Mouse (Mus musculus): ENCODE data around the gene Soga1. TPM values are rescaled to one million over a fixed set of nuclear protein-coding genes. Genes with fewer than 3 reads are reported as not detected.

The Soga1 gene
- total and polyA plus RNA-seq, 3 experiments = 2.6 to 16.4 (median 6.0) TPM

DNA sequence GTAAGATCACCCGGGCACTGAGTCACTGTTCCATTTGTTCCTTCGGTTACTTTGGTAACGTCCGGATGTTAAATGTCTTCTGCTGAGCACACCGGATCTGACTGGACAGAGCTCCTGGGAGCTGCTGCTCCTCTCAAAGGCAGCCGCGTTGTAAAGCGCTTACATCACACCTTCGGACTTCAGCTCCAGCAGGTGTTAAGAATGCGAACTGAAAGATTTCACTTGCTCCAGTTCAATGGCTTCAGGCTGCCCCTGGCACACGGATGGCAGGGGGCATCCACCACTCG, 21.2 kb upstream of the Soga1 start:
- H3K36me3 ChIP-seq (replicated peaks) = peaks cover 91% of the 10 kb centered on the region
- no peaks in the 10 kb centered on the region for H3K27me3 ChIP-seq (ENCODE audit: insufficient read depth, low read length)
- peaks cover 2% of the 10 kb centered on the region; the same call in 1 of the 2 replicates for H3K4me1 ChIP-seq (ENCODE audit: insufficient read depth, low read depth, low read length)
- no peak overlapping the region for H3K4me3 ChIP-seq (ENCODE audit: low read depth, low read length)
- DNase-seq (ENCODE audit: low spot score) (no peak), ATAC-seq (ENCODE audit: extremely low read depth, insufficient number of reproducible peaks, low FRiP score, poor library complexity, severe bottlenecking) (no peak)
- TF ChIP-seq GATA2 (IDR thresholded peaks at IDR 0.05; ENCODE audit: borderline replicate concordance, low read depth, low read length) (no peak), POLR2AphosphoS5 (IDR thresholded peaks at IDR 0.05; ENCODE audit: insufficient replicate concordance, low read depth, low read length) (no peak), CTCF (IDR thresholded peaks at IDR 0.05; ENCODE audit: low read depth, low read length) (no peak), GATA1 (IDR thresholded peaks at IDR 0.05; ENCODE audit: borderline replicate concordance, low read length) (no peak), TAL1 (conservative IDR thresholded peaks at IDR 0.05; ENCODE audit: low read depth, low read length) (no peak)
- H3K9me3 ChIP-seq (replicated peaks) = no peaks in the 10 kb centered on the region

DNA sequence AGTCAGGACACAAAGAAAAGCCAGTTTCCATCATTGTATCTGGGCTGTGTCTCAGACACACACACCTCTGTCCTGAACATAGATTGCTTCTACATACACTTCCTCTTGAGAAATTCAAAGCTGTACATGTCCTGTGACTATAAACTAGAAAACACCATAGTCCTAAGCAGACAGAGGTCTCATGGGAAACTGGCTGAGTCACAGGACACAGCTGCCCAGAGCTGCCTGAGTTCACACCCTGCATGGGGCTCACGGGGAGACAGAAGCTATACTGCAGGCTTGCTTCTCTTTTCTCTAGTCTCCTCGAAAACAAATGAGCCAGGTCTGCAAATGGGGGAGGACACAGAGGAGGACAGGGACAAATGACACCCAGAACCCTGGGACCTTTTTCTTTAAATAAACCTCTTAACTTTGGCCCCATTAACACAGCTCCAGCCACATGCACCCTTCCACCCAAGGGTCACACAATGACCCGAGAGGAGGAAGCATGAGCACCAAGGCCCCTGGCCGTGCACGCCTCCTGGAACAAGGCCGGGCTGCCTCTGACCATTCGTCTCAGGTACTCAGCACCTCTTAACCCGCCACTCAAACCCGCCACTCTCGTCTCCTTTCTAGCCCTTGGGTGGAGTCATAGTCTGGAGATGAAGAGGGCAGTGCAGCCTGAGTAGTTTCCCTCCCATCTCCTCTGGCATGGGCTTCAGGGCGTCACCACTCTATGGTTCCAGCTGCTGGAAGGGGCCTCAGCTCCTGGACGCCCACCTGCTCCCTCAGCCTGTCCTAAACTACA, 20.7 kb upstream of the Soga1 start:
- H3K36me3 ChIP-seq (replicated peaks) = peaks cover 91% of the 10 kb centered on the region
- ATAC-seq (ENCODE audit: extremely low read depth, insufficient number of reproducible peaks, low FRiP score, poor library complexity, severe bottlenecking) = no peak
- TF ChIP-seq CTCF (IDR thresholded peaks at IDR 0.05; ENCODE audit: low read depth, low read length) = no peak
- TF ChIP-seq GATA2 (IDR thresholded peaks at IDR 0.05; ENCODE audit: borderline replicate concordance, low read depth, low read length) = no peak
- TF ChIP-seq POLR2AphosphoS5 (IDR thresholded peaks at IDR 0.05; ENCODE audit: insufficient replicate concordance, low read depth, low read length) = no peak
- no peak for TF ChIP-seq TAL1 (conservative IDR thresholded peaks at IDR 0.05; ENCODE audit: low read depth, low read length)
- TF ChIP-seq GATA1 (IDR thresholded peaks at IDR 0.05; ENCODE audit: borderline replicate concordance, low read length) = no peak
- DNase-seq (ENCODE audit: low spot score) = no peak
- H3K4me1 ChIP-seq (ENCODE audit: insufficient read depth, low read depth, low read length) = peaks cover 3% of the 10 kb centered on the region; the same call in 1 of the 2 replicates
- no peak overlapping the region for H3K4me3 ChIP-seq (ENCODE audit: low read depth, low read length)
- no peaks in the 10 kb centered on the region for H3K27me3 ChIP-seq (ENCODE audit: insufficient read depth, low read length)
- no peaks in the 10 kb centered on the region for H3K9me3 ChIP-seq (replicated peaks)

DNA sequence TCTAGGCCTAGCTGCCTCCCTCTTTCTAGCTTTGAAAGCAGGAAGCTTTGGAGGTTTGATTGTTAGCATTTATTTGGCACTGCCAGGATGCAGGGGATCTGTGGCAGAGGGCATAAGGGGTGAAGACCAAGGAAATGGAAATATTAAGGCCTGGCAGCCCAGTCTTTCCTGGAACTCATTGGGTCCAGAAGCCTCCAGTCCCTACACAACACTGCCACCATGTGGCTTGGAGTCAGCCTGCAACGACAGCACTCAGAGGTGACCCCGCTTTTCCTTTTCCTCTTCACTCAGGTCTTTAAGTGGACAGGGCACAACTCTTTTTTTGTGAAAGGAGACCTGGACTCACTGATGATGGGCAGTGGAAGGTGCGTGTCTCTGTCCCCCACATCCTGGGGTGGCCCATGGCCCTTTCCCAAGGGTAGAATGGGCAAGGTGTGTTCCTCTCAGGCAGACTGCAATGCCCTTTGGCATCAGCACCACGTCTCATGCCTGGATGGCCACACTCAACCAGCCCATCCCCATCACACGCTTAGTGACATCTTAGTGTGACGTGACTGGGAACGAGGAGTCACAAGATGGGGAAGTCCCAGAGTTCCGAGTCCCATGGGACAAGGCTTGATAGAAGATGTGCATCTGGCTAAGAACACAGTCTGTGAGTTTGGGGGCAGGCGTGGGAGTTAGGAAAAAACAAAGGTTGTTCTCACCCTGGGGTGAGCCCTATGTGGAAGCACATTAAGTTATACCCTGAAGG, 16.1 kb upstream of the Soga1 start:
- no peak for ATAC-seq (ENCODE audit: extremely low read depth, insufficient number of reproducible peaks, low FRiP score, poor library complexity, severe bottlenecking)
- Histone ChIP-seq H3K4me1 (ENCODE audit: insufficient read depth, low read depth, low read length) (peaks cover 6% of the 10 kb centered on the region), H3K4me3 (ENCODE audit: low read depth, low read length) (no peak overlapping the region), H3K27me3 (ENCODE audit: insufficient read depth, low read length) (peaks cover 19% of the 10 kb centered on the region), H3K36me3 (replicated peaks) (peaks cover 56% of the 10 kb centered on the region), H3K9me3 (replicated peaks) (no peaks in the 10 kb centered on the region)
- TF ChIP-seq POLR2AphosphoS5 (IDR thresholded peaks at IDR 0.05; ENCODE audit: insufficient replicate concordance, low read depth, low read length) (no peak), CTCF (IDR thresholded peaks at IDR 0.05; ENCODE audit: low read depth, low read length) (peak; percentile 45; the same call in 1 of the 2 replicates)
- DNase-seq (ENCODE audit: low spot score) = peak; percentile 44

DNA sequence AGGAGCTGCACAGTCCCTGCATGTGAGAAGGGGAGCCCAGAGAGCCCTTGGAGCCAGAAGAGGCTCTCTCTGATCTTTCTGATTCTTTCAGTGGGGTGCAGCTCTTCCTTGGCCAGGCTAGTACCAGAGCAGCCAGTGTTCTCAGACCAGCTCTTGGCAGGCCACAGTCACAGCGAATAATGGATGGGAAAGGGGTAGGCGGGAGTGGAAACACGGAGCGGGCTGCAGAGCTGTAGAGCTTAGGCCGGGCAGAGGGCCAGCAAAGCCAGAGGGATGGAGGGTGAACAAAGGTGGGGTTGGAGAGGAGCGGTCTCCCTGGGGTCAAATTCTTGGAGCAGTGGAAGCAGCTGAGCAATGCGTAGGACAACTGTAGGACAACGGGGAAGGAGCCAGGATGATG, 13.0 kb upstream of the Soga1 start:
- TF ChIP-seq POLR2AphosphoS5 (IDR thresholded peaks at IDR 0.05; ENCODE audit: insufficient replicate concordance, low read depth, low read length) (no peak), GATA2 (IDR thresholded peaks at IDR 0.05; ENCODE audit: borderline replicate concordance, low read depth, low read length) (no peak), TAL1 (conservative IDR thresholded peaks at IDR 0.05; ENCODE audit: low read depth, low read length) (no peak), CTCF (IDR thresholded peaks at IDR 0.05; ENCODE audit: low read depth, low read length) (no peak), GATA1 (IDR thresholded peaks at IDR 0.05; ENCODE audit: borderline replicate concordance, low read length) (no peak)
- Histone ChIP-seq H3K9me3 (replicated peaks) (no peaks in the 10 kb centered on the region), H3K4me3 (ENCODE audit: low read depth, low read length) (no peak overlapping the region), H3K27me3 (ENCODE audit: insufficient read depth, low read length) (peaks cover 41% of the 10 kb centered on the region), H3K4me1 (ENCODE audit: insufficient read depth, low read depth, low read length) (peaks cover 4% of the 10 kb centered on the region; the same call in 1 of the 2 replicates), H3K36me3 (replicated peaks) (peaks cover 27% of the 10 kb centered on the region)
- no peak for ATAC-seq (ENCODE audit: extremely low read depth, insufficient number of reproducible peaks, low FRiP score, poor library complexity, severe bottlenecking)
- no peak for DNase-seq (ENCODE audit: low spot score)

DNA sequence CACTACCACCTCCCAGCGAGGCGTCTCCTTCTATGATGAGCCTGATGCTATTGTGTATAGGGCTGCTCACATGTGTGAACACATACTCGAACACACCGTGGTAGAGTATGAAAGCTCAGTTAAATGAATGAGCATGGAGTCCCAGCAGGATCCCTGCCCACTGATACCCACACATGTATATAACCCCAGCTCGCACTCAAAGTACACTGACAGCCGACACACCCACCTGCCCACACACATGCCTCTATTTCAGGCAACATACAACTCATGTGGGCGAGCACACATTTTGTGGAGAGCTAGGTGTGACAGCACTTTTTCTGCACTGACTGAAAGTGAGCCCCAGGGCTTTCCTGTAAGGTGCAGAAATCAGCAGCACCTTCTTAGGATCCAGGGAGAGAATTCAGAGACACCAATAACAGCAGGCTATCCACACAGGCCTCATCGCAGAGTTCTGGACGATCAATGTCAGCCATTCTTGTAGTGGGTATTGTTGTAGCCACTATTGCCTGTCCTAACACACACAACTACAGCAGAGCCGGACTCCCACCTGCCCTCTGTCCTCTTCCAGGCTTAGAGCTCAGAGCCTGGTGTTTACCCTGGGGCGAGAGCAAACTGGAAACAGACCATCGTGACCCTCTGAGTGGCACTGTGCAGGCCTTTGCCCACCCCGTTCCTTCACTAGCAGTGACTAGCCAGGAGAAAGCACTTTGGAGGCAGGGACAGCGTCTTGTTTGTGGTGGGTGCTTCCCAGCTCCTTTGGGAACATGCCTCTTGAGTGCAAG, 8.7 kb upstream of the Soga1 start:
- no peak for ATAC-seq (ENCODE audit: extremely low read depth, insufficient number of reproducible peaks, low FRiP score, poor library complexity, severe bottlenecking)

GRCm38 (mm10) chr2:157086796-157087195, 7.7 kb upstream of the Soga1 start, which contains the start of gene Tldc2:
TSS of gene Tldc2 (plus strand) at chr2:157087055.
- no peak for DNase-seq (ENCODE audit: low spot score)
- TF ChIP-seq GATA2 (IDR thresholded peaks at IDR 0.05; ENCODE audit: borderline replicate concordance, low read depth, low read length) (no peak), POLR2AphosphoS5 (IDR thresholded peaks at IDR 0.05; ENCODE audit: insufficient replicate concordance, low read depth, low read length) (no peak)
- H3K4me3 ChIP-seq (ENCODE audit: low read depth, low read length) = no peak within 1 kb of the TSS
- no peaks in the 10 kb centered on the region for H3K9me3 ChIP-seq (replicated peaks)
- no peak for ATAC-seq (ENCODE audit: extremely low read depth, insufficient number of reproducible peaks, low FRiP score, poor library complexity, severe bottlenecking)
- peaks cover 52% of the 10 kb centered on the region for H3K27me3 ChIP-seq (ENCODE audit: insufficient read depth, low read length)
- H3K4me1 ChIP-seq (ENCODE audit: insufficient read depth, low read depth, low read length) = no peaks in the 10 kb centered on the region
- no peaks in the 10 kb centered on the region for H3K36me3 ChIP-seq (replicated peaks)

More for the DNA sequence above, 8.7 kb upstream of the Soga1 start:
- Histone ChIP-seq H3K4me3 (ENCODE audit: low read depth, low read length) (no peak overlapping the region), H3K9me3 (replicated peaks) (no peaks in the 10 kb centered on the region), H3K4me1 (ENCODE audit: insufficient read depth, low read depth, low read length) (no peaks in the 10 kb centered on the region), H3K27me3 (ENCODE audit: insufficient read depth, low read length) (peaks cover 53% of the 10 kb centered on the region), H3K36me3 (replicated peaks) (no peaks in the 10 kb centered on the region)
- DNase-seq (ENCODE audit: low spot score) = no peak
- TF ChIP-seq CTCF (IDR thresholded peaks at IDR 0.05; ENCODE audit: low read depth, low read length) = no peak
- TF ChIP-seq GATA1 (IDR thresholded peaks at IDR 0.05; ENCODE audit: borderline replicate concordance, low read length) = no peak
- TF ChIP-seq TAL1 (conservative IDR thresholded peaks at IDR 0.05; ENCODE audit: low read depth, low read length) = no peak
- no peak for TF ChIP-seq POLR2AphosphoS5 (IDR thresholded peaks at IDR 0.05; ENCODE audit: insufficient replicate concordance, low read depth, low read length)
- TF ChIP-seq GATA2 (IDR thresholded peaks at IDR 0.05; ENCODE audit: borderline replicate concordance, low read depth, low read length) = no peak
